Mouse (Mus musculus): Measurements from ENCODE around the gene Cirbp. TPM values are rescaled to one million over a fixed set of nuclear protein-coding genes. Genes with fewer than 3 reads are reported as not detected.

The Cirbp gene
- polyA plus RNA-seq, 1 experiment = 173 TPM

DNA sequence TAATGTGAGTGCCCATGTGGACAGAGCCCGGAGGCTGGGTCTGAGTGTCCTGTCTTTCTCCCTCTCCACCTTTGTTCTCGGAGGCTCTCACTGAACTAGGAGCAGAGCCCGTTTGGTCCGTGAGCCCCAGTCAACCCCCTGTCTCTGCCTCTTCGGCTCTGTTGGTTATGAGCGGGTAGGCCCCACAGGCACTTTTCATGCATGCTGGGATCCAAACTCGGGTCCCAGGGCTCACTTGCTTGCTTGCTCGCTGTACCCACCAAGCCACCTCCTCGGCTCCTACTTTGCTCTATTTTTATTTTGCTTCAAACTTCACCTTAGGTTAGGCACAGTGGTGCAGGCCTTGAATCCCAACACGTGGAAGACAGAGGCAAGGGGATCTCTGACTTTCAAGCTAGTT is 22.0 kb downstream of the Cirbp start:
- 95% methylated on average over 10 of the region's 10 CpGs for WGBS
- no peaks in the 10 kb centered on the region; the same call in 1 of the 2 replicates for H3K4me1 ChIP-seq (replicated peaks; ENCODE audit: control insufficient read depth, insufficient read depth, low read length)
- TF ChIP-seq POLR2A (IDR thresholded peaks at IDR 0.05; ENCODE audit: control insufficient read depth, extremely low read depth, insufficient read depth, low read length, poor library complexity) = no peak
- no peak for TF ChIP-seq CTCF (IDR thresholded peaks at IDR 0.05; ENCODE audit: borderline replicate concordance, control insufficient read depth, extremely low read depth, insufficient read depth, low read length, poor library complexity)
- DNase-seq = no peak
- no peaks in the 10 kb centered on the region for H3K36me3 ChIP-seq (ENCODE audit: control insufficient read depth, insufficient read depth, low read length)
- no peak overlapping the region for H3K4me3 ChIP-seq (ENCODE audit: control insufficient read depth, insufficient read depth, low read length)
- H3K27me3 ChIP-seq (ENCODE audit: control insufficient read depth, insufficient read depth, low read length) = peaks cover 24% of the 10 kb centered on the region
- H3K27ac ChIP-seq (ENCODE audit: control insufficient read depth, insufficient read depth, low read length) = no peak overlapping the region

DNA sequence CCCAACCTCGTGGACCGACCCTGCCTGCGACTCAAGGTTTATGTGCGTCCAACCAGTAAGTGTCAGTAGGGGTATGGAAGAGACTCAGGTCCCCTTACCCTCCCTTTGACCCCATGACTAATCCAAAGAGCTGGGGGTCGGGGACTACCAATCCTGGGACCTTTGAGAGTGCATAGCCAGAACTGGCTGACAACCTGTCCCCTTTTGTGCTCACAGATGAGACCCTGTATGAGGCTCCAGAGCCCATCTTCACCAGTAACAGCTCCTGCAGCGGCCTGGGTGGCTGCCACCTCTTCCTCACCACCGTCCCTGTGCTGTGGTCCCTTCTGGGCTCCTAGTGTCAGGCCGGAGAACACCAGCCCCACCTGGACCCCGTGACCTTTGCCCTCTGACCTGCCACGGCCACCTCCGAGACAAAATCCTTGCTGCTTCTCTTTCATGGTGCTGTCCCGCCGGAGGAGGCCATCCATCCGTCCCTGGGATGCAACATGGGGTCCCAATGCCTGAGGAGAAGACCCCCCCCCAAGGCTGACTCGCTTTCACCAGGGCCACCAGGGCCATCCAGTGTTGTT is 22.8 kb downstream of the Cirbp start:
- TF ChIP-seq CTCF (IDR thresholded peaks at IDR 0.05; ENCODE audit: borderline replicate concordance, control insufficient read depth, extremely low read depth, insufficient read depth, low read length, poor library complexity) (no peak), POLR2A (IDR thresholded peaks at IDR 0.05; ENCODE audit: control insufficient read depth, extremely low read depth, insufficient read depth, low read length, poor library complexity) (no peak)
- no peaks in the 10 kb centered on the region; the same call in 1 of the 2 replicates for H3K4me1 ChIP-seq (replicated peaks; ENCODE audit: control insufficient read depth, insufficient read depth, low read length)
- H3K27me3 ChIP-seq (ENCODE audit: control insufficient read depth, insufficient read depth, low read length) = peaks cover 24% of the 10 kb centered on the region
- H3K36me3 ChIP-seq (ENCODE audit: control insufficient read depth, insufficient read depth, low read length) = no peaks in the 10 kb centered on the region
- no peak overlapping the region for H3K4me3 ChIP-seq (ENCODE audit: control insufficient read depth, insufficient read depth, low read length)
- WGBS = 91% methylated on average over 15 of the region's 15 CpGs
- no peak overlapping the region for H3K27ac ChIP-seq (ENCODE audit: control insufficient read depth, insufficient read depth, low read length)
- no peak for DNase-seq

DNA sequence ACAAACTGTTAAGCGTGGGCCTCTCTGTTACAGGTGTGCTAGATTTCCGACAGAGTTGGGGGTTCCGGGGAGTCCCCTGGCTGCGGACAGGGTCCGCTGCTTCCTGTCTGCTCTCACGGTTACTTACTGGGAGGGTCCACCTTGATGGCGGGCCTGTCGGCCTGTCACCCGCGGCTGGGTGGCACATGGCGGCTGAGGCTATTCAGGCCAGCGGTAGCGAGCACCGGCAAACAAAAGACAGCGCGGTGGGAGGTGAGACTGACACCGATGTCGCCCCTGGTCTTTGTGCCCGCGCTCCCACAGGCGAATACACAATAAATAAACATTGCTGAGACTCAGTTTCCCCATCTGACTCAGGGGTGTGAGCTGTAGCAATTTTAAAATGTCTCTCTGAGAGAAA is 24.2 kb downstream of the Cirbp start:
- Histone ChIP-seq H3K27ac (ENCODE audit: control insufficient read depth, insufficient read depth, low read length) (no peak overlapping the region), H3K36me3 (ENCODE audit: control insufficient read depth, insufficient read depth, low read length) (no peaks in the 10 kb centered on the region), H3K4me1 (replicated peaks; ENCODE audit: control insufficient read depth, insufficient read depth, low read length) (no peaks in the 10 kb centered on the region; the same call in 1 of the 2 replicates), H3K27me3 (ENCODE audit: control insufficient read depth, insufficient read depth, low read length) (peaks cover 24% of the 10 kb centered on the region), H3K4me3 (ENCODE audit: control insufficient read depth, insufficient read depth, low read length) (no peak overlapping the region)
- no peak for DNase-seq
- TF ChIP-seq POLR2A (IDR thresholded peaks at IDR 0.05; ENCODE audit: control insufficient read depth, extremely low read depth, insufficient read depth, low read length, poor library complexity) (no peak), CTCF (IDR thresholded peaks at IDR 0.05; ENCODE audit: borderline replicate concordance, control insufficient read depth, extremely low read depth, insufficient read depth, low read length, poor library complexity) (no peak)
- 6% methylated on average over 21 of the region's 21 CpGs for WGBS

DNA sequence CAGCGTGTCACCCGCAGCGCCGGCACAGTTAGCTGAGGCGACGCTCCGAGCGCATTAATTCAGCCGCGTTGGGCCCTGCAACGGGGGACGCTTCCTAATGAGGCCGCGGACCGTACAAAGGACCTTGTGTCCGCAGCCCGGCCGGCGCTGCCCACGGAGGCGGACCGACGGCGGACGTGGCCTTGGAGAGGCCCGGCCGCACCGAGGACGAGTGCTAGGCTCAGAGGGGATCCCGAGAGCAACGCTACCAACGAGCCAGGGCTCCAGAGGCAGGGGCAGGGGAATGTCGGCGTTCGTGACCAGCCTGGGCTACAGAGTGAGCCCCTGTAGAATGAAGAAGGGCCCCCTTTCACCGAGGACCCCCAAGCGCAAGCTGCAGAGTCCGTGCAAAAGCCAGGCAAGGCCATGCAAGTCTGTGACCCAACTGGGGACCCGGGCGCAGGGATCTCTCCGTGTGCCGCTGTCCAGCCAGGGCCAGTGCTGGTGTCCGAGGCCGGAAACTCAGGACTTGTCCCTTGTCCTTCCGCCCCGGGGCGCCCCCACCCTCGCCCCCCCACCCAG is 24.8 kb downstream of the Cirbp start:
- no peak overlapping the region for H3K27ac ChIP-seq (ENCODE audit: control insufficient read depth, insufficient read depth, low read length)
- peaks cover 24% of the 10 kb centered on the region for H3K27me3 ChIP-seq (ENCODE audit: control insufficient read depth, insufficient read depth, low read length)
- no peak for DNase-seq
- WGBS = 2% methylated on average over 47 of the region's 48 CpGs
- no peaks in the 10 kb centered on the region; the same call in 1 of the 2 replicates for H3K4me1 ChIP-seq (replicated peaks; ENCODE audit: control insufficient read depth, insufficient read depth, low read length)
- H3K36me3 ChIP-seq (ENCODE audit: control insufficient read depth, insufficient read depth, low read length) = no peaks in the 10 kb centered on the region
- no peak overlapping the region for H3K4me3 ChIP-seq (ENCODE audit: control insufficient read depth, insufficient read depth, low read length)
- TF ChIP-seq POLR2A (IDR thresholded peaks at IDR 0.05; ENCODE audit: control insufficient read depth, extremely low read depth, insufficient read depth, low read length, poor library complexity) (no peak), CTCF (IDR thresholded peaks at IDR 0.05; ENCODE audit: borderline replicate concordance, control insufficient read depth, extremely low read depth, insufficient read depth, low read length, poor library complexity) (no peak)

DNA sequence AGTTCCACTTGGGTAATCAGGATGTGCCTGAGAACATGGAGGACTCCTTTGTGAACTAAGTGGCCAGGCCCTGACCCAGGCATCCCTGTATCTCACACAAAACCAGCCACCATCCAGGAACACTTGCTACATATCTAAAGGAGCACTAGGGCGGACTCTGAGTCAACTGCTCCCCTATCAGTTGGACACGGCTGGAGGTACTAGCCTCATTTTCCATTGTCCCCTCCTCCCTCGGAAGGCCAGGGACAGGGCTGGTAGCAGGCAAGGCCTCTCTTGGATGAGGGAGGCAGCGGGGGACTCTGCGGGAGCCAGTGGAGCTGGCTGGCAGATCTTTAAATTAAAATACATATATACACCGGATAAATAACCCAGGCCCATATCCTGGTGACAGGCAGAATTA is 28.2 kb downstream of the Cirbp start:
- Histone ChIP-seq H3K36me3 (ENCODE audit: control insufficient read depth, insufficient read depth, low read length) (no peaks in the 10 kb centered on the region), H3K27ac (ENCODE audit: control insufficient read depth, insufficient read depth, low read length) (no peak overlapping the region), H3K27me3 (ENCODE audit: control insufficient read depth, insufficient read depth, low read length) (peaks cover 15% of the 10 kb centered on the region), H3K4me1 (replicated peaks; ENCODE audit: control insufficient read depth, insufficient read depth, low read length) (no peaks in the 10 kb centered on the region), H3K4me3 (ENCODE audit: control insufficient read depth, insufficient read depth, low read length) (no peak overlapping the region)
- no peak for TF ChIP-seq POLR2A (IDR thresholded peaks at IDR 0.05; ENCODE audit: control insufficient read depth, extremely low read depth, insufficient read depth, low read length, poor library complexity)
- TF ChIP-seq CTCF (IDR thresholded peaks at IDR 0.05; ENCODE audit: borderline replicate concordance, control insufficient read depth, extremely low read depth, insufficient read depth, low read length, poor library complexity) = no peak
- no peak for DNase-seq
- 95% methylated on average over 6 of the region's 6 CpGs for WGBS

DNA sequence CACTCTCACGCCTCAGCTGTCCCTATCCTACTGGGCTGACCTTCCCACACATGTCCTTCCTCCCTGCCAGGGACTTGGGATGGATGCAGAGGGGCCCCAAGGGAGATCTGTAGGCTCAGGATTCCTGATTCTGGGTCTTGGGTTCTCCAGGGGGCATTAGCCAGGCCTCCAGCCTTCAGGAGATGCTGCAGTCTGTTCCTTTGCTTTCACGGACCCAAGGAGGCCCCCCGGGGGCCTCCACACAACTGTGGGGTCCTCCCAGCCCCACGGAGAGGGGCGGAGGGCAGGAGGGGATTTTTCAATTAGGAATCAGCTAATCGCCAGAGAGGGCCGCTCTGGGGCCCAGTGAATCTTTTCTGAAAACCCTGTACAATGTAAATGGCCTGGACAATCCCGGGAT is 28.7 kb downstream of the Cirbp start:
- Histone ChIP-seq H3K27me3 (ENCODE audit: control insufficient read depth, insufficient read depth, low read length) (peaks cover 12% of the 10 kb centered on the region), H3K4me3 (ENCODE audit: control insufficient read depth, insufficient read depth, low read length) (no peak overlapping the region), H3K27ac (ENCODE audit: control insufficient read depth, insufficient read depth, low read length) (no peak overlapping the region), H3K36me3 (ENCODE audit: control insufficient read depth, insufficient read depth, low read length) (no peaks in the 10 kb centered on the region), H3K4me1 (replicated peaks; ENCODE audit: control insufficient read depth, insufficient read depth, low read length) (no peaks in the 10 kb centered on the region)
- no peak for DNase-seq
- TF ChIP-seq CTCF (IDR thresholded peaks at IDR 0.05; ENCODE audit: borderline replicate concordance, control insufficient read depth, extremely low read depth, insufficient read depth, low read length, poor library complexity) (no peak), POLR2A (IDR thresholded peaks at IDR 0.05; ENCODE audit: control insufficient read depth, extremely low read depth, insufficient read depth, low read length, poor library complexity) (no peak)
- 91% methylated on average over 8 of the region's 8 CpGs for WGBS
